Mouse (Mus musculus) liver, embryonic 11.5 days (tissue): ENCODE measurements around the gene Tagln2. TPM values are rescaled to one million over a fixed set of nuclear protein-coding genes. Genes with fewer than 3 reads are reported as not detected.

Experiments
- ATAC-seq: fragments of 200-750 bp; cut with Nextera tagmentation; replicated peaks from 2 replicates; pipeline ENCODE4 v1.8.0; 2017; ENCODE audit warnings: moderate number of reproducible peaks, mild to moderate bottlenecking, moderate TSS enrichment, moderate library complexity; ENCODE audit not compliant: low FRiP score
- DNase-seq: peaks from one replicate; pipeline ENCODE4 v3.0.0-alpha.2; 2017; ENCODE audit warnings: low spot score
- H3K27ac ChIP-seq: fragments of 300-500 bp; sonication (generic); 2 replicates; pipeline ENCODE4 v1.5.1; 2014; ENCODE audit warnings: mild to moderate bottlenecking, low read depth, low read length, control low read depth
- H3K27me3 ChIP-seq: fragments of 300-500 bp; sonication (generic); replicated peaks from 2 replicates; pipeline ENCODE4 v1.6.1; 2014; ENCODE audit warnings: low read length, mixed read lengths; ENCODE audit not compliant: control insufficient read depth, insufficient read depth
- H3K36me3 ChIP-seq: fragments of 300-500 bp; sonication (generic); 2 replicates; pipeline ENCODE4 v1.6.1; 2014; ENCODE audit warnings: mild to moderate bottlenecking, low read length, moderate library complexity, mixed read lengths; ENCODE audit not compliant: control insufficient read depth, insufficient read depth
- H3K4me1 ChIP-seq: fragments of 300-500 bp; sonication (generic); replicated peaks from 2 replicates; pipeline ENCODE4 v1.6.1; 2014; ENCODE audit warnings: low read length, mixed read lengths; ENCODE audit not compliant: control insufficient read depth, insufficient read depth
- H3K4me2 ChIP-seq: fragments of 300-500 bp; sonication (generic); 2 replicates; pipeline ENCODE4 v1.6.1; 2014; ENCODE audit warnings: mild to moderate bottlenecking, control low read depth, moderate library complexity
- H3K4me3 ChIP-seq: fragments of 300-500 bp; sonication (generic); 2 replicates; pipeline ENCODE4 v1.5.1; 2014; ENCODE audit warnings: low read depth, low read length, control low read depth
- H3K9ac ChIP-seq: fragments of 300-500 bp; sonication (generic); 2 replicates; pipeline ENCODE4 v1.6.1; 2014; ENCODE audit warnings: low read depth, low read length, control low read depth
- H3K9me3 ChIP-seq: fragments of 300-500 bp; sonication (generic); 2 replicates; pipeline ENCODE4 v1.6.1; 2016; ENCODE audit warnings: low read length, inconsistent platforms, mixed read lengths; ENCODE audit not compliant: control insufficient read depth
- WGBS: fragments of 180-500 bp; shearing (Covaris S2); extraction: QIAGEN DNeasy Blood & Tissue Kit; methylation state at CpG from one replicate; pipeline ENCODE4 v1.1.7; 2014; 5-methylcytosine and 5-hydroxymethylcytosine counted together
- polyA plus RNA-seq: library from polyadenylated mRNA; unstranded; fragments of >200 nt; fragmentation: Nextera tagmentation; extraction: Ambion mirVana; gene quantifications from 2 replicates; pipeline ENCODE4 v1.2.1, GENCODE M21; 2014

Tagln2 gene
- polyA plus RNA-seq, 1 experiment from 2014 or later, result 257 TPM

GRCm38 (mm10) chr1:172484236-172484635 lies 15.6 kb upstream of the Tagln2 start:
- Histone ChIP-seq H3K9me3 (no peaks in the 10 kb centered on the region), H3K4me1 (peaks cover 11% of the 10 kb centered on the region), H3K4me3 (no peak overlapping the region), H3K9ac (no peak overlapping the region), H3K4me2 (no peak overlapping the region), H3K27me3 (peaks cover 26% of the 10 kb centered on the region), H3K27ac (no peak overlapping the region), H3K36me3 (no peaks in the 10 kb centered on the region)
- no peak for ATAC-seq
- DNase-seq, result no peak
- WGBS, result 62% methylated on average over 11 of the region's 11 CpGs

- no peaks in the 10 kb centered on the region for H3K36me3 ChIP-seq
- H3K9me3 ChIP-seq, result no peaks in the 10 kb centered on the region
- peaks cover 30% of the 10 kb centered on the region for H3K27me3 ChIP-seq
- H3K4me1 ChIP-seq, result peaks cover 11% of the 10 kb centered on the region
- H3K27ac ChIP-seq, result no peak overlapping the region
- H3K4me2 ChIP-seq, result no peak overlapping the region
- no peak overlapping the region for H3K4me3 ChIP-seq
- DNase-seq (no peak), ATAC-seq (no peak)
- WGBS, result 77% methylated on average over 13 of the region's 13 CpGs
- no peak overlapping the region for H3K9ac ChIP-seq
These were observed 15.2 kb upstream of the Tagln2 start for GRCm38 (mm10) chr1:172484671-172485070.

- DNase-seq, result no peak
- Histone ChIP-seq H3K4me2 (no peak overlapping the region), H3K4me1 (peaks cover 11% of the 10 kb centered on the region), H3K27ac (no peak overlapping the region), H3K4me3 (no peak overlapping the region), H3K36me3 (no peaks in the 10 kb centered on the region), H3K9ac (no peak overlapping the region), H3K9me3 (no peaks in the 10 kb centered on the region), H3K27me3 (peaks cover 26% of the 10 kb centered on the region)
- WGBS, result 71% methylated on average over 6 of the region's 6 CpGs
- ATAC-seq, result no peak
These were observed 14.0 kb upstream of the Tagln2 start for GRCm38 (mm10) chr1:172485821-172486220.

- DNase-seq (no peak), ATAC-seq (no peak)
- peaks cover 8% of the 10 kb centered on the region for H3K4me1 ChIP-seq
- 61% methylated on average over 4 of the region's 4 CpGs for WGBS
- H3K9ac ChIP-seq, result no peak overlapping the region
- H3K27me3 ChIP-seq, result peaks cover 22% of the 10 kb centered on the region
- no peak overlapping the region for H3K27ac ChIP-seq
- no peak overlapping the region for H3K4me2 ChIP-seq
- H3K36me3 ChIP-seq, result no peaks in the 10 kb centered on the region
- H3K4me3 ChIP-seq, result no peak overlapping the region
- H3K9me3 ChIP-seq, result no peaks in the 10 kb centered on the region
These were observed 13.6 kb upstream of the Tagln2 start for GRCm38 (mm10) chr1:172486236-172486635.

GRCm38 (mm10) chr1:172486651-172487050 lies 13.2 kb upstream of the Tagln2 start:
- no peak overlapping the region for H3K4me3 ChIP-seq
- no peaks in the 10 kb centered on the region for H3K36me3 ChIP-seq
- no peak overlapping the region for H3K27ac ChIP-seq
- H3K4me2 ChIP-seq, result no peak overlapping the region
- WGBS, result 69% methylated on average over 5 of the region's 5 CpGs
- DNase-seq, result no peak
- H3K4me1 ChIP-seq, result peaks cover 6% of the 10 kb centered on the region
- ATAC-seq, result no peak
- H3K9ac ChIP-seq, result no peak overlapping the region
- H3K9me3 ChIP-seq, result no peaks in the 10 kb centered on the region
- H3K27me3 ChIP-seq, result peaks cover 21% of the 10 kb centered on the region

- peaks cover 6% of the 10 kb centered on the region for H3K4me1 ChIP-seq
- H3K27ac ChIP-seq, result no peak overlapping the region
- H3K36me3 ChIP-seq, result no peaks in the 10 kb centered on the region
- H3K9ac ChIP-seq, result no peak overlapping the region
- no peak overlapping the region for H3K4me3 ChIP-seq
- H3K9me3 ChIP-seq, result no peaks in the 10 kb centered on the region
- ATAC-seq (no peak), DNase-seq (no peak)
- H3K27me3 ChIP-seq, result peaks cover 13% of the 10 kb centered on the region
- no peak overlapping the region for H3K4me2 ChIP-seq
- 68% methylated on average over 4 of the region's 4 CpGs for WGBS
These were observed 12.0 kb upstream of the Tagln2 start for GRCm38 (mm10) chr1:172487859-172488258.

GRCm38 (mm10) chr1:172488831-172489230 lies 11.0 kb upstream of the Tagln2 start:
- no peak for DNase-seq
- Histone ChIP-seq H3K4me1 (no peaks in the 10 kb centered on the region; the same call in 1 of the 2 replicates), H3K27ac (no peak overlapping the region), H3K9ac (no peak overlapping the region), H3K36me3 (no peaks in the 10 kb centered on the region), H3K27me3 (peaks cover 12% of the 10 kb centered on the region), H3K4me3 (no peak overlapping the region), H3K9me3 (no peaks in the 10 kb centered on the region), H3K4me2 (no peak overlapping the region)
- no peak for ATAC-seq
- 62% methylated on average over 7 of the region's 7 CpGs for WGBS

- Histone ChIP-seq H3K9ac (no peak overlapping the region), H3K4me1 (no peaks in the 10 kb centered on the region), H3K9me3 (no peaks in the 10 kb centered on the region), H3K27me3 (peaks cover 11% of the 10 kb centered on the region; the same call in 1 of the 2 replicates), H3K4me2 (peak overlapping the region; percentile 46), H3K27ac (no peak overlapping the region), H3K36me3 (no peaks in the 10 kb centered on the region), H3K4me3 (0 out of 2 replicates have a peak overlapping the region, but pooled peaks have one; percentile 26)
- DNase-seq (no peak), ATAC-seq (peak; percentile 14; the same call in 1 of the 2 replicates)
- WGBS, result 53% methylated on average over 12 of the region's 12 CpGs
These were observed 10.1 kb upstream of the Tagln2 start for GRCm38 (mm10) chr1:172489585-172490250.

- no peaks in the 10 kb centered on the region for H3K36me3 ChIP-seq
- H3K4me2 ChIP-seq, result peak overlapping the region; percentile 46
- no peak overlapping the region for H3K27ac ChIP-seq
- 15% methylated on average over 10 of the region's 10 CpGs for WGBS
- ATAC-seq, result peak; percentile 53
- no peaks in the 10 kb centered on the region for H3K9me3 ChIP-seq
- peak; percentile 85 for DNase-seq
- H3K9ac ChIP-seq, result peak overlapping the region; percentile 12; the same call in 1 of the 2 replicates
- 0 out of 2 replicates have a peak overlapping the region, but pooled peaks have one; percentile 26 for H3K4me3 ChIP-seq
- H3K27me3 ChIP-seq, result peaks cover 10% of the 10 kb centered on the region; the same call in 1 of the 2 replicates
- no peaks in the 10 kb centered on the region for H3K4me1 ChIP-seq
These were observed 9.6 kb upstream of the Tagln2 start for GRCm38 (mm10) chr1:172490261-172490661.
